Mouse (Mus musculus) granulocyte monocyte progenitor cell, adult 5-6 weeks (primary cell): Measurements from ENCODE around the gene Gpr135. TPM values are rescaled to one million over a fixed set of nuclear protein-coding genes. Genes with fewer than 3 reads are reported as not detected.

Experiments used
- ATAC-seq: replicated peaks from 2 replicates; pipeline ENCODE4 v1.8.0; 2016; ENCODE audit warnings: mild to moderate bottlenecking, moderate TSS enrichment, inconsistent platforms; ENCODE audit not compliant: poor library complexity, severe bottlenecking
- total RNA-seq, 2 experiments: library from RNA; stranded (forward) in 1 of 2; stranded (reverse) in 1 of 2; fragments of 200-712, 200-1000 nt in 1 of 2; fragments of >200 nt in 1 of 2; fragmentation: Nextera tagmentation in 1 of 2; gene quantifications; 2 replicates each; pipeline ENCODE4 v1.2.3; 2014 to 2017

The Gpr135 gene
- not detected in 2 replicates for total RNA-seq (2014; fragmentation: Nextera tagmentation)
- total RNA-seq (2017): 0.21 TPM in 1 of 2 replicates, not detected in the other

GRCm38 (mm10) chr12:72070327-72071269, at the start of gene Gpr135:
Gene Gpr135, minus strand, starts transcription at chr12:72071125.
- peak; percentile 95 for ATAC-seq

- ATAC-seq: no peak
Observed at GRCm38 (mm10) chr12:72115686-72116345, 44.9 kb upstream of the Gpr135 start.

GRCm38 (mm10) chr12:72115126-72115525, 44.2 kb upstream of the Gpr135 start:
- ATAC-seq: no peak

GRCm38 (mm10) chr12:72104525-72105281, 33.8 kb upstream of the Gpr135 start:
- peak; percentile 93 for ATAC-seq

- ATAC-seq: no peak
Observed at GRCm38 (mm10) chr12:72104027-72104426, 33.1 kb upstream of the Gpr135 start.

- no peak for ATAC-seq
Observed at GRCm38 (mm10) chr12:72102776-72103175, 31.9 kb upstream of the Gpr135 start.

GRCm38 (mm10) chr12:72096966-72097365, 26.0 kb upstream of the Gpr135 start:
- no peak for ATAC-seq

- no peak for ATAC-seq
Observed at GRCm38 (mm10) chr12:72089802-72090201, 18.9 kb upstream of the Gpr135 start.

- no peak for ATAC-seq
Observed at GRCm38 (mm10) chr12:72086166-72086825, 15.4 kb upstream of the Gpr135 start.

GRCm38 (mm10) chr12:72085329-72086165, 14.6 kb upstream of the Gpr135 start, which contains the start of the genes L3hypdh and Jkamp:
Gene L3hypdh, minus strand, starts transcription at chr12:72085439.
Gene Jkamp, plus strand, starts transcription at chr12:72085589.
- peak; percentile 83 for ATAC-seq

- no peak; the same call in 1 of the 2 replicates for ATAC-seq
Observed at GRCm38 (mm10) chr12:72085024-72085328, 14.1 kb upstream of the Gpr135 start.

- ATAC-seq: peak; percentile 3
Observed at GRCm38 (mm10) chr12:72084261-72085023, 13.5 kb upstream of the Gpr135 start.

GRCm38 (mm10) chr12:72083265-72083664, 12.3 kb upstream of the Gpr135 start:
- ATAC-seq: no peak

GRCm38 (mm10) chr12:72082370-72082769, 11.4 kb upstream of the Gpr135 start:
- no peak for ATAC-seq

GRCm38 (mm10) chr12:72081961-72082360, 11.0 kb upstream of the Gpr135 start:
- ATAC-seq: no peak

GRCm38 (mm10) chr12:72078248-72078647, 7.3 kb upstream of the Gpr135 start:
- ATAC-seq: no peak

- peak; percentile 44 for ATAC-seq
Observed at GRCm38 (mm10) chr12:72069626-72070326, 1.1 kb downstream of the Gpr135 start.

GRCm38 (mm10) chr12:72057780-72058179, 13.1 kb downstream of the Gpr135 start:
- no peak for ATAC-seq
